Mouse (Mus musculus) spleen, adult 2 months (tissue): Measurements from ENCODE around the gene Tmem259. TPM values are rescaled to one million over a fixed set of nuclear protein-coding genes. Genes with fewer than 3 reads are reported as not detected.
A peak's percentile ranks its signal among the peaks of the same experiment; 100 is the strongest.

Experiments
- DNase-seq, 2 experiments: peaks; one replicate each; pipeline versions ENCODE4 v3.0.0 to v3.0.0-alpha.2; 2012 to 2021; ENCODE audit warnings: low spot score in 2 of 2, low read depth in 1 of 2
- H3K27ac ChIP-seq: fragments of 200-500 bp; 2 replicates; pipeline ENCODE4 v1.5.1; 2012; ENCODE audit warnings: low read length, inconsistent platforms; ENCODE audit not compliant: insufficient read depth
- H3K27me3 ChIP-seq: fragments of 200-500 bp; 2 replicates; pipeline ENCODE4 v1.6.1; 2012; ENCODE audit warnings: mild to moderate bottlenecking, moderate library complexity, low read length, inconsistent platforms; ENCODE audit not compliant: control insufficient read depth, insufficient read depth
- H3K36me3 ChIP-seq: fragments of 200-500 bp; 2 replicates; pipeline ENCODE4 v1.6.1; 2012; ENCODE audit warnings: mild to moderate bottlenecking, low read length, inconsistent platforms; ENCODE audit not compliant: control insufficient read depth, insufficient read depth
- H3K4me1 ChIP-seq: fragments of 200-500 bp; 2 replicates; pipeline ENCODE4 v1.6.1; 2011; ENCODE audit warnings: inconsistent platforms; ENCODE audit not compliant: control insufficient read depth, insufficient read depth, insufficient read length
- H3K4me3 ChIP-seq: fragments of 200-500 bp; 2 replicates; pipeline ENCODE4 v1.5.1; 2011; ENCODE audit warnings: mild to moderate bottlenecking, inconsistent platforms; ENCODE audit not compliant: insufficient read depth, insufficient read length; ENCODE audit errors: extremely low read depth
- CTCF ChIP-seq: fragments of 200-500 bp; IDR thresholded peaks from 2 replicates; pipeline ENCODE4 v1.5.1; 2011; ENCODE audit warnings: mild to moderate bottlenecking, inconsistent platforms; ENCODE audit not compliant: insufficient read depth, insufficient read length, insufficient replicate concordance; ENCODE audit errors: extremely low read depth
- POLR2A ChIP-seq: fragments of 200-500 bp; IDR thresholded peaks from 2 replicates; pipeline ENCODE4 v1.6.1; 2011; ENCODE audit warnings: low read depth, low read length, inconsistent platforms
- WGBS: fragments of 180-500 bp; shearing (Covaris S2); methylation state at CpG from one replicate; pipeline ENCODE4 v1.1.7; 2018; 5-methylcytosine and 5-hydroxymethylcytosine counted together
- polyA plus RNA-seq: library from polyadenylated mRNA; depleted of rRNA; stranded (reverse); fragments of >200 nt; gene quantifications from 2 replicates; pipeline ENCODE4 v1.2.3, GENCODE M21; 2012

The Tmem259 gene
- polyA plus RNA-seq, 1 experiment, result 266 TPM

- DNase-seq, result peak in 1 of 2 experiments; percentile 61
- Histone ChIP-seq H3K27me3 (no peaks in the 10 kb centered on the region), H3K4me1 (peaks cover 10% of the 10 kb centered on the region), H3K4me3 (peak overlapping the region; percentile 86), H3K36me3 (peaks cover 33% of the 10 kb centered on the region), H3K27ac (peak overlapping the region; percentile 83)
- WGBS, result 4% methylated on average over 35 of the region's 35 CpGs
- TF ChIP-seq POLR2A, result no peak
- TF ChIP-seq CTCF, result no peak
Measured at GRCm38 (mm10) chr10:79997034-79997760, 13.1 kb upstream of the Tmem259 start.

DNA sequence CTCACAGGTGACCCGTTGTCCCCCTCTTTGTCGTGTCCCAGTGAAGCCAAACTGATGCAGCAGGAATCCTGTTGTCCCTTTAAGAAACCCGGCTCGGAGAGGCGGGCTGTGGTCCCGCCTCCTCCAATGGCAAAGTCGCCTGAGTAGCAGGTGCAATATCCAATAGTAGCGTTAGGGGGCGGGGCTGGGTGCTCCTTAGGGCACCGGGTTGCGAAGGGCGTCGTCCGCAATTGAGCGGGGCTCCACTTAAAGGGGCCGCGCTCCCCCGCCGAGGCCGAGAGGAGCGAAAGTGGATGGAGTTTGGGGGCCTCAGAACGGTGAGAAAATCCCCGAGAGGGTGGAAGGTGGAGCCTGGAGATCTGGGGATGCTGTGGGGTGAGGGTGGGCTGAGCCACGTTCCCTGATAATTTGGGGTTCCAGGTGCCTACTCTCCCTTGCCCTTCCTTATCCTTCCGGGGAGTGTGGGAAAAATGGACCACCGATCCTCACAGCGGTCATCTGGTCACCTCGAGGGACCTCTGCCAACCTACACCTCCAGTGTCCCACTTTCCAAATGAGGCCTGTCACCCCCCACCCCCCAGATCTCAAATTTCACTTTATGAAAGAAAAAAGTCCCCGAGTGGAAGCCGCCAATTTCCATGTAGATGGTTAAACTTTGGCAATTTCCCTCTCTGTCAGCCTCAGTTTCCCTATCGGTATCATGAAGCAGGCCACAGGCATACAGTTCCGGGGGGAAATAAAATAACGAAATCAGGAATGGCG, 12.3 kb upstream of the Tmem259 start, which contains the start of gene Abca7:
Gene Abca7, plus strand, starts transcription at position 223 of the 762 bp plus-strand sequence.
- TF ChIP-seq CTCF, result no peak
- no peak for TF ChIP-seq POLR2A
- H3K27ac ChIP-seq, result peak within 1 kb of the TSS; percentile 83
- H3K4me1 ChIP-seq, result peaks cover 10% of the 10 kb centered on the region
- H3K36me3 ChIP-seq, result peaks cover 40% of the 10 kb centered on the region
- peak within 1 kb of the TSS; percentile 86 for H3K4me3 ChIP-seq
- no peaks in the 10 kb centered on the region for H3K27me3 ChIP-seq
- WGBS, result under 1% methylated on average over 34 of the region's 34 CpGs
- DNase-seq, result peak; percentile 88 to 98

DNA sequence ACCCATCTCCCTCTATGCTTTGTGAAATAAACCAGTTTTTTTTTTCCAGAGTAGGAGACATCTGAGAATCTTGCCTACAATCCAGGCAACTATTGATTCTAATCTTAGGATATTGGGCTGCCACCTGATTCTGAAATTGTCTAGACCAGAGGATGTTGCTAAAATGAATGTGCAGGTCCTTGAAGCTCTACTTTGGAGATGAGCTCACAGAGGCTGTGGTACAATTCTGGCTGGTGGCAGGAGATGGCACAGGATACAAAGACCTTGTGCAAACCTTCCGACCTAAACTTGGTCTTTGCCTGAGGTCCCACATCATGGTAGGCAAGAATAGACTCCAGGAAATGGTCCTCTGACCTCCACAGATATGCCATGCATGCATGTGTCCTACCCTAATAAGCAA, 11.5 kb upstream of the Tmem259 start:
- TF ChIP-seq CTCF (no peak), POLR2A (no peak)
- Histone ChIP-seq H3K36me3 (peaks cover 44% of the 10 kb centered on the region), H3K4me1 (peaks cover 10% of the 10 kb centered on the region), H3K4me3 (no peak overlapping the region), H3K27ac (peak overlapping the region; percentile 9), H3K27me3 (no peaks in the 10 kb centered on the region)
- DNase-seq, result no peak
- WGBS, result 35% methylated on average over 1 of the region's 1 CpGs

DNA sequence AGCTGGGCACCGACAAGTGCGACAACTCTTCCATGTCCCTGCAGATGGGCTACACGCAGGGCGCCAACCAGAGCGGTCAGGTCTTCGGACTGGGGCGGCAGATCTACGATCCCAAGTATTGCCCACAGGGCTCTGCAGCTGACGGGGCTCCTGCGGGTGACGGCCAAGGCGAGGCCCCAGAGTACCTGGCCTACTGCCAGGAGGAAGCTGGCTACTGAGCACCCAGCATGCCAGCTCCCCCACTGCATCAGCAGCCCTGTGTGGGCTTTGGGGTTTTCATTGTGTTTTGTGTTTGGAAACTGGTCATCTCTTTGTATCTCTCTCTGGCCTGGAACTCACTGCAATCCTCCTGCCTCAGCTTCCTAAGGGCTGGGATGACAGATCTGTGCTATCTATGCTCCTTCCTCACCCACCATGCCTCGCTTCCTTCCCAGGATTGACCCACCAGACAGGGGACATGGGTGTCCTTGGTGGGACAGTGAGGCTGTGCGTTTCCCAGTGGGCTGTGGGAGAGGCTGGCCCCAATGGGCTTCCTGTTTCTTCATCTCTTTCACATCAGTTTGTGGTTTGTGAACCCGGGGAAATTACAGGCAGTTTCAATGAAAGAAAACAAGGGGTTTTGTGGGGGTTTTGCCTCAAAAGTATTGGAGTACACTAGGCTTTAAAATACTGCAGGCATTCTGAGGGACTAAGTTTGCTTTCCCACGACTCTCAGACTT, 10.4 kb upstream of the Tmem259 start:
- peaks cover 14% of the 10 kb centered on the region for H3K4me1 ChIP-seq
- peak overlapping the region; percentile 61 for H3K27ac ChIP-seq
- peaks cover 41% of the 10 kb centered on the region for H3K36me3 ChIP-seq
- no peaks in the 10 kb centered on the region for H3K27me3 ChIP-seq
- no peak overlapping the region for H3K4me3 ChIP-seq
- no peak for TF ChIP-seq CTCF
- TF ChIP-seq POLR2A, result no peak
- peak in 1 of 2 experiments; percentile 45 for DNase-seq
- 27% methylated on average over 16 of the region's 16 CpGs for WGBS

GRCm38 (mm10) chr10:79991548-79991947, 7.4 kb upstream of the Tmem259 start:
- H3K27me3 ChIP-seq, result no peaks in the 10 kb centered on the region
- no peak for DNase-seq
- peaks cover 30% of the 10 kb centered on the region for H3K4me1 ChIP-seq
- TF ChIP-seq POLR2A, result no peak
- 0 out of 2 replicates have a peak, but pooled peaks have one; percentile 7 for TF ChIP-seq CTCF
- H3K36me3 ChIP-seq, result peaks cover 37% of the 10 kb centered on the region
- WGBS, result 98% methylated on average over 6 of the region's 6 CpGs
- no peak overlapping the region for H3K27ac ChIP-seq
- no peak overlapping the region for H3K4me3 ChIP-seq

- Histone ChIP-seq H3K27ac (no peak overlapping the region), H3K27me3 (no peaks in the 10 kb centered on the region), H3K4me1 (peaks cover 33% of the 10 kb centered on the region), H3K4me3 (no peak overlapping the region), H3K36me3 (peaks cover 37% of the 10 kb centered on the region)
- 79% methylated on average over 12 of the region's 12 CpGs for WGBS
- DNase-seq, result no peak
- TF ChIP-seq CTCF (no peak), POLR2A (no peak)
Measured at GRCm38 (mm10) chr10:79991099-79991498, 7.0 kb upstream of the Tmem259 start.
